Mouse (Mus musculus) kidney, postnatal 36 days (tissue): Measurements from ENCODE around the gene Mcf2l.

Source experiments
- DNase-seq, 2 experiments: peaks; one replicate each; pipeline ENCODE4 v3.0.0; 2021 to 2022; ENCODE audit warnings: mixed read lengths in 2 of 2

The Mcf2l gene

GRCm38 (mm10) chr8:12873357-12874046, at the start of gene Mcf2l:
TSS of gene Mcf2l (plus strand) at chr8:12873806.
- peak; percentile 72 to 87 for DNase-seq

DNA sequence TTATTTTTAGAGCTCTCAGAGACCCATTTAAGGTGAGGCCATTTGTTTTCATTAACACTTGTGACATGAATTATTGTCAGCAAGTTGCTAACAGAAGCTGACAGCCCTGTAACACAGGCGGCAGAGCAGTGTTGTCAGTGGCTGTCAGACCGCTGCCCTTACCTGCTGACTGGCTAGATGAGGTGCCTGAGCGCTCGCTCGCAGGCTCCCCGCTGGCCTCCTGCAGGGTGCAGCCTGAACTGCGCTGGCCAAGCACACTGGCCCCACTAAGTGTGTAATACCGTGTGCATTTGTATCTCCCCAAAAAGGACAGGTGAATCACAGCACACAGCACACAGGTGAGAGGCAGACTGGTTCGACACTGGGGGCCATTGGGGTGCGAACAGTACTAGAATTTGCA, 49.0 kb upstream of the Mcf2l start:
- DNase-seq = no peak

- DNase-seq = no peak
Observed at GRCm38 (mm10) chr8:12825236-12825635, 48.4 kb upstream of the Mcf2l start.

- no peak for DNase-seq
Observed at GRCm38 (mm10) chr8:12825686-12826237, 47.8 kb upstream of the Mcf2l start.

DNA sequence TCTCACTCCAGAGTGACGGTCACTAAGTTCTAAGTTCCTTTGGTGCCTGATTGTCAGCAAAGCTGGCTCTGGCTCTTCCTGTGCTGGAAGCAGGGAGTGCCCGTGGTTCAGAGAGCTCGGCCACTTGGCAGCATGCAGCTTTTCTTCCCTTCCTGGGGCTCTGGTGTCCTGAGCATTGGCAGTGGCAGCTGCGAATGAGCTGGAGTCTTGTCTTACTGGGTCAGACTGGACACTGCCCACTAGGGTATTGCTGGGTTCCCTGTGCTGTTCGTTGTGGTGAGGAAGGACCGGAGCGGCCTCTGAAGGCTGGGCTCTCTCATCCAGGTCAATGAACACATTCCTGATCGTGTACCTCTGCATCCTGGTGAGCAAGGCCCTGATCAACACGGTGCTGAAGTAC, 46.5 kb upstream of the Mcf2l start:
- DNase-seq = no peak

GRCm38 (mm10) chr8:12828298-12828697, 45.3 kb upstream of the Mcf2l start:
- no peak for DNase-seq

GRCm38 (mm10) chr8:12829381-12829780, 44.2 kb upstream of the Mcf2l start:
- DNase-seq = no peak

DNA sequence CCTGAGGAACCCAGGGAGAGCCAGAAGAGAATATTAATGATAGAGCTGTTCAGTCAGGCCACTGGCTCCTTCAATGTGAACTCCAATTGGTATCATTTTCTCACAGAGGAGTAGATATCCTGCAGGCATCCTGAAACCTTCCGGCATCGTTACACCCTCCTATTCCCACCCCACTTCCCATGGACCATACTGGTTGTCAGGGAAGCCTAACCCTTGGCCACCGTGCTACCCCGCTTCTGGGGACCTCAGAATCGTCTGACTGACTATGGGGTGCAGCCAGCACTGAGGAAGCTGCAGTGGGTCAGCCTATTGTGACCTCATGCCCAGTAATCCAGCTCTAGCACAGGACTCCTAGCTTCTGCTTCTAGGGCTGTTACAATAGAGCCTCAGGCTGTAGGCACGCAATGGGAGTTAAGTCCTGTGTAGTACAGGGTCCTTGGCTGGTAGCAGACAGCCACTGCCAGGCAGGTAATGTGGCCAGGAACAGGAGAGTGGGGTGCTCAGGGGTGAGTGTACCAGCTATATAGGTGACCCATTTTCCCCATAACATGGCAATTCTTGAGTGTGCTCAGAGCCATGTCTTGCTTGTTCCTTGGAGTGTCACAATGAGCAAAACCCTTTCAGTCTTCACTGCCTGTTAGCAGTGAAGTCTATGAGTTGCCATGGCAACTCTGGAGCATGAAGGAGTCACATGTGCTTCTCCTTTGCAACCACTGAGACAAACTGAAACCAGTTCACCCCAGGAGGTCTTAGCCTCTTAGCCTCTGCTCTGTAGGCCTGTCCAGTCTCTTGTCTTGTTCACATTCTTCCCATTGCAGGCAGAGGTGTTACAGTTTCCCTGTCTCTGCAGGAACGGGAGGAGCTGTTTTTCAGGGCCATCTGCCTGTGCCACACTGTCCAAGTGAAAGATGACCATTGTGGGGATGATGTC, 41.7 kb upstream of the Mcf2l start:
- DNase-seq = no peak

- DNase-seq = no peak
Observed at GRCm38 (mm10) chr8:12833616-12834015, 40.0 kb upstream of the Mcf2l start.

DNA sequence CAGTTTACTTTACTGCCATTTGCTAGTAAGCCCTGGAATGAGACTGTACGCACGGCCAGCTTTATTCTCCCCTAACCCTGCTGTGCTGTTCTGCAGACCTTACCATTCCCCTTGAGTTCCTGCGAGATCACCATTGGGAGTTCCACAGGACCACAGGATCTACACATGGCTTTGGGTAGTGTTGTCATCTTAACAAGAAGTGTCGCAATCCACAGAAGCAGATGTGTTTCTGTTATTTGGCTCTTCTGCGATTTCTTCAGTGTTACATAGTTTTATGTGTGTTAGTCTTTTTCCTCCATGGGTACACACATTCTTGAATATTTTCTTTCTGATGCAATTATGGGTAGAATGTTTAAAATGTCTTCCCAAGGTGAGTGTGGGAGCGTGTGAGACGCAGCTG, 32.8 kb upstream of the Mcf2l start:
- no peak for DNase-seq

DNA sequence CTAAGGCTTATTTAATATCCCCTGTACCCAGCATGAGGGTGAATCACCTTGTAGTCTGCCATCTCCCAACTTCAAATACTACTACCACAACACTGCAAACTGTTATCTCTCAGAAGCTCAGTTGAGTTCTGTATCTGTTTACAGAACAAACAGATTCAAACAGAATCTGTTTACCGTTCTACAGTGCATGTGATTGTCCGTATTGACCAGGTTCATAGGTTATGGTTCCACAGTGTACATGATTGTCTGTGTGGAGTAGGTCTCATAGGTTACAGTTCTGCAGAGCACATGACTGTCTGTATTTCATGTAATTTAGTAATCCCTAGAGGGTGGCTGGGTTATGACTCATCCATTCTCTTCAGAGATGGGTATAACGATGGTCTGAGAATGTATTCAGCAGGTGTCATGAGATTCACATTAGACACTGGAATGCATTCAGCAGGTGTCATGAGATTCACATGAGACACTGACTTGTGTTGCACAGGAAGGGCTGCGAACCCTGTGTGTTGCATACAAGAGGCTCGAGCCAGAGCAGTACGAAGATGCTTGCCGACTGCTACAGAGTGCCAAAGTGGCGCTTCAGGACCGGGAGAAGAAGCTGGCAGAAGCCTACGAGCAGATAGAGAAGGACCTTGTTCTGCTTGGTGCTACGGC, 31.1 kb upstream of the Mcf2l start:
- no peak for DNase-seq

DNA sequence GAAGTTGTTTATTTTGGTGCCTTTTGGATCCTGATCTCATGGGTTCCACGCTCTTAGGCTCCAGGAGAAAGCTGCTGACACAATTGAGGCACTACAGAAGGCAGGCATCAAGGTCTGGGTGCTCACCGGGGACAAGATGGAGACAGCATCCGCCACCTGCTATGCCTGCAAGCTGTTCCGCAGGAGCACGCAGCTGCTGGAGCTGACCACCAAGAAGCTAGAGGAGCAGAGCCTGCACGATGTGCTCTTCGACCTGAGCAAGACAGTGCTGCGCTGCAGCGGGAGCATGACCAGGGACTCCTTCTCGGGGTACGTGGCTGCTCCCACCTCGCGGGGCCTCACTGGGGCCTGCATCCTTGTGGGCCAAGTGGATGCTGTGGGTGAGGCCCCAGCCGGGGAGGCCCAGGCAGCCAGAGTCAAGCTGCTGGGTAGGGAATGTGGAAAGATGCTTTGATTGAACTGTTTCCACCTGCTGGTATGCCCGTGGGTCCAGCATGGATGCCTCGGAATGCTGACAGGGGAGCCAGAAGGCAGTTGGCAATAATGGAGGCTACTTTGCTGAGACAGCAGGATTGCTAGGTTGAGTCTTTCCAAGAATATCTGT, 29.2 kb upstream of the Mcf2l start:
- no peak for DNase-seq

- no peak for DNase-seq
Observed at GRCm38 (mm10) chr8:12846447-12846846, 27.2 kb upstream of the Mcf2l start.

DNA sequence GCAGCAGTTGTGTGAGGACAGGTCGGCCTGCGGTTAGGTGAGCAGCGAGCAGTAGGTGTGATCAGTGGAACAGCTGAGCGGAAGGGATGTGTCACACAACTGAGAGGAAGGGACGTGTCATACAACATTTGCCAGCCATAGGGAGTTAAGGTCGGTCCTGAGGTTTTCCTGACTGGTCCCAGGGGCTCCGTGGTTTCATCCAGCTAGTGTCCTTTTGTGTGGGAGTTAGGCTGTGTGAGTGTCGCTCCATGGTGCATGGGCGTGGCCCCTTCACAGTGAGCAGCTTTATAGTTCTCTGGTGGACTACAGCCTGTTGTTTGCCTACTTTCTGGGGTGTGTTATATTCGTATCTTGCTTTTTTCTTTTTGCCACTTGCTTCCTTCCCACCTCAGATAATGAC, 22.4 kb upstream of the Mcf2l start:
- DNase-seq = no peak

GRCm38 (mm10) chr8:12856038-12856437, 17.6 kb upstream of the Mcf2l start:
- no peak for DNase-seq

- no peak for DNase-seq
Observed at GRCm38 (mm10) chr8:12863061-12863460, 10.5 kb upstream of the Mcf2l start.

GRCm38 (mm10) chr8:12863608-12864007, 10.0 kb upstream of the Mcf2l start:
- DNase-seq = no peak

DNA sequence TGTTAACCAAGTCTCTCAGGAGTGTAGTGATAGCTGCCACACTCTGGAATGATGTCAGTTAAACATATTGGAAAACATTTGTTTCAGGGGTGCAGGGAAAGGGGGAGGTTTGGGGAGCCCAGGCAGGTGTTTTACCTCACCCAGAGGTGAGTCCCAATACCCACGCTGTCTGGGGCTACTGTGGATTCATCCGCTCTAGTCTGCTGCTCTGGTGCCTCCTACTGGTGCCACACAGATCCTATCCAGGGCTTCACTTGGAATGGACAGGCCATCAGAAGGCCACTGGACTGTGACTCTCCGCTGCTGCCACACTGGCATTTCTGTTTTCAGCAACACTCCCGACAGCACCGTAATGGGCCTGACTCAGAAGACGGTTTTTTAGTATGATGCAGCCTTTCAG, 7.8 kb upstream of the Mcf2l start:
- peak in 1 of 2 experiments; percentile 41 for DNase-seq

DNA sequence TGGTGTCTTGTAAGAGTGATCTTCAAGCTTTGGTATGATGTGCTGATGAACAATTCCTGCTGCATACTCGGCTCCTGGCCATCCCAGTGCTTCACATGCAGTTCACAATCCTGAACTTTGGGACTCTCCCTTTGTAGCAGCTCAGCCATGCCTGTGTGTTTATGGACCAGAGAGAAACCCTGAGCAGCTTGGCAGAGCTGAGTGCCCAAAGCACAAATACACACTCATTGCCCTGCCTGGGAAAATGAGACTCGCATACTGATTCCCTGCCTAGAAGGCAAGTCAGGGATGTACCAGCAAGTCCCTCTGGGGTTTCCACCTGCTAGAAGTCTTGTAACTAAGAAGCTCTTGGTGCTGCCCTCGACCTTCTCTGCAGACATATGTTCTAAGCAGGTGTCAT, 3.9 kb upstream of the Mcf2l start:
- no peak for DNase-seq

DNA sequence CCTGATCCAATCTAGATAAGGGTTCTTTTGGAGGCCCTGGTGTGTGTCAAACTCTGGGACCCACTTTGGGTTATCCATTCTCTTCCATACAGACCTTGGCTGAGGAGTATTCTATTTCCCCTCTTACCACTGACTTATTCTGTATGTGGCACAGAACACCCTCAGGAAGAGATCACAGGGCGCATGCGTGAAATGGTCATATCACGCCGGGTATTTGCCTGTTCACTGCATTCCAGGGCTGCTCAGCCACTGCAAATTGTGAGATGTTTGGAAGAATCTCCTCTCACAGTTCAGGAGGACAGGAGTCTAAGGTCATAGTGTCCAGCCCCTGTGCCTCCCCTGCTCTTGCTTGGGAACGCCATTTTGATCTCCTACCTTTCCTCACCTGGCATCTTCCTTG, 3.0 kb upstream of the Mcf2l start:
- no peak for DNase-seq

GRCm38 (mm10) chr8:12871461-12871860, 2.1 kb upstream of the Mcf2l start:
- no peak for DNase-seq

DNA sequence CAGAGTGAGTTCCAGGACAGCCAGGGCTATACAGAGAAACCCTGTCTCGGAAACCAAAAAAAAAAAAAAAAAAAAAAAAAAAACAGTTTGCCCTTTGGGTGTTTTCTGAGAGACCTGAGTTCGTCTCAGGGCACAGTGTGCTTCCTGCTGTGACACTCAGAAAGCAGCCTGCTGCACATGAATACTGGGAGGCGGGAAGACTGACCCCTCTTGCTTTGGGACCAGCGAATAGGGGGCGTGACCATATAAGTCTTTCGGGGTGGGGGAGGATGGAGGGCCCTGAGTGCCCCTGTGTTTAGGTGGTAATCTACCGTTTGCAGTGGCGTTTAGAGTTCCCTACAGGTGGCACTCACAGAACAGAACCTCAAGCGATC, 636 bp upstream of the Mcf2l start:
- no peak for DNase-seq
